Mouse (Mus musculus) testis, adult 2 months (tissue): ENCODE results near the gene Gpr142.

ENCODE experiments used
- CTCF ChIP-seq: fragments of 200-500 bp; IDR thresholded peaks from 2 replicates; pipeline ENCODE4 v1.5.1; 2012; ENCODE audit warnings: low read depth, mild to moderate bottlenecking, inconsistent platforms, low read length, moderate library complexity; ENCODE audit not compliant: control insufficient read depth, insufficient read depth, insufficient replicate concordance
- POLR2A ChIP-seq: fragments of 200-500 bp; IDR thresholded peaks from 2 replicates; pipeline ENCODE4 v1.6.1; 2012; ENCODE audit warnings: low read depth, mild to moderate bottlenecking, inconsistent platforms, low read length, moderate library complexity; ENCODE audit not compliant: control insufficient read depth

DNA sequence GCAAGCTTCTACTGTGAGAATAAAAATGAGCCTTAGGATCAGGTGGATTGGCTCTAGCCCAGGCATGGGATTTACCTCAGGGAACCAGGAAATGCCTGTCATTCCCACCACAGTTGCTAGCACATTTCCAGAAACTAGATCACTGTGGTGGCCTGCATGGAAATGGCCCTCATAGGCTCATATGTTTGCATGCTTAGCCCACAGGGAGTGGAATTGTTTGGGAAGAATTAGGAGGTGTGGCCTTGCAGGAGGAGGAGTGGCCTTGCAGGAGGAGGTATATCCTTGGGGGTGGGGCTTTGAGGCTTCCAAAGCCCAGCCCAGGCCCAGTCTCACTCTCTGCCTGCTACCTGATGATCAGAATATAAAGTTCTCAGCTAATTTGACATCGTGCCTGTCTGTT is 3.2 kb downstream of the Gpr142 start:
- TF ChIP-seq CTCF, result no peak
- TF ChIP-seq POLR2A, result no peak
